Mouse (Mus musculus) kidney, embryonic 16.5 days (tissue): ENCODE results near the gene Uncx. TPM values are rescaled to one million over a fixed set of nuclear protein-coding genes. Genes with fewer than 3 reads are reported as not detected.

Experiments used
- ATAC-seq: fragments of 200-750 bp; cut with Nextera tagmentation; 2 replicates; pipeline ENCODE4 v1.8.0; 2017; ENCODE audit warnings: moderate TSS enrichment; ENCODE audit not compliant: low FRiP score, low TSS enrichment
- H3K27ac ChIP-seq: fragments of 300-500 bp; sonication (generic); 2 replicates; pipeline ENCODE4 v1.5.1; 2014; ENCODE audit warnings: low read length
- H3K27me3 ChIP-seq: fragments of 300-500 bp; sonication (generic); 2 replicates; pipeline ENCODE4 v1.6.1; 2014; ENCODE audit warnings: low read length, control low read depth, mixed read lengths; ENCODE audit not compliant: insufficient read depth
- H3K36me3 ChIP-seq: fragments of 300-500 bp; sonication (generic); 2 replicates; pipeline ENCODE4 v1.6.1; 2014; ENCODE audit warnings: low read length, control low read depth, mixed read lengths; ENCODE audit not compliant: insufficient read depth
- H3K4me1 ChIP-seq: fragments of 300-500 bp; sonication (generic); 2 replicates; pipeline ENCODE4 v1.6.1; 2014; ENCODE audit warnings: low read length, control low read depth, mixed read lengths; ENCODE audit not compliant: insufficient read depth
- H3K4me2 ChIP-seq: fragments of 300-500 bp; sonication (generic); replicated peaks from 2 replicates; pipeline ENCODE4 v1.6.1; 2014; ENCODE audit warnings: low read depth, low read length
- H3K4me3 ChIP-seq: fragments of 300-500 bp; sonication (generic); 2 replicates; pipeline ENCODE4 v1.5.1; 2014; ENCODE audit warnings: mild to moderate bottlenecking, low read length
- H3K9ac ChIP-seq: fragments of 300-500 bp; sonication (generic); replicated peaks from 2 replicates; pipeline ENCODE4 v1.6.1; 2014; ENCODE audit warnings: low read length
- H3K9me3 ChIP-seq: fragments of 300-500 bp; sonication (generic); 2 replicates; pipeline ENCODE4 v1.6.1; 2016; ENCODE audit warnings: low read length, control low read depth
- WGBS: fragments of 180-500 bp; shearing (Covaris S2); extraction: QIAGEN DNeasy Blood & Tissue Kit; methylation state at CpG from one replicate; pipeline ENCODE4 v1.1.7; 2014; 5-methylcytosine and 5-hydroxymethylcytosine counted together
- polyA plus RNA-seq: library from polyadenylated mRNA; unstranded; fragments of >200 nt; fragmentation: Nextera tagmentation; extraction: Ambion mirVana; gene quantifications from 2 replicates; pipeline ENCODE4 v1.2.1, GENCODE M21; 2015

The Uncx gene
- polyA plus RNA-seq, 1 experiment from 2014 or later = 52.8 TPM

GRCm38 (mm10) chr5:139541151-139542042 is 1.9 kb upstream of the Uncx start:
- Histone ChIP-seq H3K4me3 (peak overlapping the region; percentile 38), H3K4me2 (peak overlapping the region; percentile 48), H3K9ac (peak overlapping the region; percentile 65), H3K9me3 (no peaks in the 10 kb centered on the region), H3K27me3 (peaks cover 83% of the 10 kb centered on the region), H3K36me3 (no peaks in the 10 kb centered on the region), H3K27ac (peak overlapping the region; percentile 81), H3K4me1 (peaks cover 20% of the 10 kb centered on the region; the same call in 1 of the 2 replicates)
- ATAC-seq = no peak
- WGBS = 1% methylated on average over 44 of the region's 44 CpGs

DNA sequence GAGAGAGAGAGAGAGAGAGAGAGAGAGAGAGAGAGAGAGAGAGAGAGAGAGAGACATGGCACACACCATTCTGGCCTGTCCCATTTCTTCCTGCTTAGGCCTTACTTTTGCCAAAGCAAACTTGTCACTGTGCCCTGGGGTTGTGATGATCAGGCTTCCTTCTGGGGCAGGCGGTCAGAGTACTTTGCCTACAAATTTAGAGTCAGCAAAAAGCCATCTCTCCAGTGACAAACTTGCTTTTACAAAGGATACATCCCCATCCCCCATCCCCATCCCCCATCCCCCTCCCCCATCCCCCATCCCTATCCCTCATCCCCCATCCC is 1.3 kb upstream of the Uncx start:
- Histone ChIP-seq H3K4me1 (peaks cover 14% of the 10 kb centered on the region; the same call in 1 of the 2 replicates), H3K9ac (no peak overlapping the region), H3K36me3 (no peaks in the 10 kb centered on the region), H3K27me3 (peaks cover 83% of the 10 kb centered on the region), H3K27ac (no peak overlapping the region), H3K9me3 (no peaks in the 10 kb centered on the region), H3K4me2 (no peak overlapping the region), H3K4me3 (no peak overlapping the region)
- 0% methylated on average over 1 of the region's 1 CpGs for WGBS
- ATAC-seq = no peak

- 5% methylated on average over 5 of the region's 5 CpGs for WGBS
- Histone ChIP-seq H3K4me3 (peak overlapping the region; percentile 60; the same call in 1 of the 2 replicates), H3K9me3 (no peaks in the 10 kb centered on the region), H3K4me2 (peak overlapping the region; percentile 58), H3K9ac (no peak overlapping the region), H3K36me3 (no peaks in the 10 kb centered on the region), H3K27ac (no peak overlapping the region), H3K27me3 (peaks cover 83% of the 10 kb centered on the region), H3K4me1 (peaks cover 9% of the 10 kb centered on the region; the same call in 1 of the 2 replicates)
- no peak for ATAC-seq
Observed at GRCm38 (mm10) chr5:139542556-139542955, 738 bp upstream of the Uncx start.

DNA sequence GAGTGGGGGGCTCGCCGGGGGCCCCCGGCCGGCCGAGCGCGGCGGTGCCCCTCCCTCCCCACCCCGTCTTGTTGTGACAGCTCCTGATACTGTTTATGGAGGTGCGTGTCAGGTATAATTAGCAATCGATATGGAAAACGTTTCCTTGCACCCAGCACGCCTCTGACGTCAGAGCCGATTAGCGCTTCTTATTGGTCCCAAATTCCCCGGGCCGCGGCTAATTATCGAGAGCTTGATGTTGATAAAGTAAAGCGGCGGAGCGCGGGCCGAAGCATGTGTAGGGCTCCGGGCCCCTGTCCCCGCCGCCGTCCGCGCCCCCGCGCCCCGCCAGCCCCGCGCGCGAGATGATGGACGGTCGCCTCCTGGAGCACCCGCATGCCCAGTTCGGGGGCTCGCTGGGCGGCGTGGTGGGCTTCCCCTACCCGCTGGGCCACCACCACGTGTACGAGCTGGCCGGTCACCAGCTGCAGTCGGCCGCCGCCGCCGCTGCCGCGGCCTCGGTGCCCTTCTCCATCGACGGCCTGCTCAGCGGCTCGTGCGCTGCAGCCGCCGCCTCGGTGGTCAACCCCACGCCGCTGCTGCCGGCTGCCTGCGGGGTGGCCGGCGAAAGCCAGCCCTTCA is 466 bp downstream of the Uncx start:
- ATAC-seq = peak; percentile 25
- peak overlapping the region; percentile 60 for H3K4me3 ChIP-seq
- peaks cover 3% of the 10 kb centered on the region; the same call in 1 of the 2 replicates for H3K4me1 ChIP-seq
- H3K4me2 ChIP-seq = peak overlapping the region; percentile 58
- under 1% methylated on average over 67 of the region's 71 CpGs for WGBS
- peak overlapping the region; percentile 80 for H3K9ac ChIP-seq
- H3K27ac ChIP-seq = peak overlapping the region; percentile 90
- no peaks in the 10 kb centered on the region for H3K9me3 ChIP-seq
- no peaks in the 10 kb centered on the region for H3K36me3 ChIP-seq
- H3K27me3 ChIP-seq = peaks cover 82% of the 10 kb centered on the region

DNA sequence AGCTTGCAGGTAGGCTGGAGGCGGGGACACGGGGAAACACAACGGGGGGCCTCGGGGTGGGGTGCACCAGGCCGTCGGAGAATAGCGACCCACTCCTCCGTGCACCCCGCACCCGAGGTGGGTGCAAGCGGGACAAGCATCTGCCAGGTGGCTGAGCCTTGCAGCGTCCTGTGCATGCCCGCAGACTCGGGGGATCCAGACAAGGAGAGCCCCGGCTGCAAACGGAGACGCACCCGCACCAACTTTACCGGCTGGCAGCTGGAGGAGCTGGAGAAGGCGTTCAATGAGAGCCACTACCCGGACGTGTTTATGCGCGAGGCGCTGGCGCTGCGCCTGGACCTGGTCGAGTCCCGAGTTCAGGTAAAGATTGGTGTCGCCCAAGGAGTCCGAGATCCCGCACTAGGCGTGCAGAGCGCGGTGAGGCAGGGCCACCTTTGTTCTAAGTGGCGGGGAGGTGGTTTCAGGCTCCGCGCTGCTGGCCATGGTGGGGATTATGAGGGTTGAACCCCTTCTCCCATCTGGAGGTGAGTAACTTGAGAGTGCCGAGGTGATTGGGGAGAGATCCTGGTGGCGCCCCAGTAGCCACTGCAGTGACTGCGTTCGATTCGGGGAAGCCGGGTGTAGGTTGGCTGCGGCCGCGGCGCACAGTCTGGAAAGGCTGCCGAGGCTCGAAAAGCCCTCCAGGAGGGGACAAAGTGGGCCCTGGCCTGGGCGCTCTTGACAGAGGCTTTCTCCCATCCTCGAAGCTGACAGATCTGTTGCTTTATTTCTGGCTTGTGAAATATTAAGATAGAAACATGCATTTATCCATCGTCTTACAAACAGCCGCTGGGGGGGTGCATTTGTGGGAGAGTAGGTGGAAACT is 1.2 kb downstream of the Uncx start:
- H3K4me2 ChIP-seq = peak overlapping the region; percentile 58
- H3K27ac ChIP-seq = peak overlapping the region; percentile 90
- peaks cover 4% of the 10 kb centered on the region; the same call in 1 of the 2 replicates for H3K4me1 ChIP-seq
- peaks cover 87% of the 10 kb centered on the region for H3K27me3 ChIP-seq
- under 1% methylated on average over 54 of the region's 54 CpGs for WGBS
- H3K9me3 ChIP-seq = no peaks in the 10 kb centered on the region
- H3K36me3 ChIP-seq = no peaks in the 10 kb centered on the region
- no peak for ATAC-seq
- peak overlapping the region; percentile 60 for H3K4me3 ChIP-seq
- peak overlapping the region; percentile 80 for H3K9ac ChIP-seq

DNA sequence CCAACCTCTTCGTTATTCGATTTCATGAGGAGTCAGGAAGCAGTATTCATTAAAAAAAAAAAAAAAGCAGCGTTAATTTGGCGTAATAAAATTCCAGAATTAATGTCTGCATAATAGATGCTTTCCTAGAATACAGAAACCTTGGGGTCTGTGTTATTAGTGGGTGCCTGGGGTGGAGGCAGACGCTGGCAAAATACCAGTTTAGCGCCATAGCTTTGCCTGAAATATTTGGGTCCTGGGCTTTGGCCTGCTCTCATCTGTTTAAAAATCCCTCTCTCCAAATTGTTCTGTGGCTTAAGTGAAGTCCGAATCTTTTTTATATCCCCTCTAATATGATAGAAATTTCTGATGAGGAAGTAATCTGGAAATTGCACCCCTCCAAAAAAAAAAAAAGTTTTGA is 1.9 kb downstream of the Uncx start:
- H3K4me2 ChIP-seq = peak overlapping the region; percentile 58
- H3K4me1 ChIP-seq = peaks cover 8% of the 10 kb centered on the region; the same call in 1 of the 2 replicates
- 7% methylated on average over 7 of the region's 7 CpGs for WGBS
- peak overlapping the region; percentile 90; the same call in 1 of the 2 replicates for H3K27ac ChIP-seq
- no peak for ATAC-seq
- H3K36me3 ChIP-seq = no peaks in the 10 kb centered on the region
- peaks cover 90% of the 10 kb centered on the region for H3K27me3 ChIP-seq
- H3K9me3 ChIP-seq = no peaks in the 10 kb centered on the region
- peak overlapping the region; percentile 60 for H3K4me3 ChIP-seq
- peak overlapping the region; percentile 80 for H3K9ac ChIP-seq

DNA sequence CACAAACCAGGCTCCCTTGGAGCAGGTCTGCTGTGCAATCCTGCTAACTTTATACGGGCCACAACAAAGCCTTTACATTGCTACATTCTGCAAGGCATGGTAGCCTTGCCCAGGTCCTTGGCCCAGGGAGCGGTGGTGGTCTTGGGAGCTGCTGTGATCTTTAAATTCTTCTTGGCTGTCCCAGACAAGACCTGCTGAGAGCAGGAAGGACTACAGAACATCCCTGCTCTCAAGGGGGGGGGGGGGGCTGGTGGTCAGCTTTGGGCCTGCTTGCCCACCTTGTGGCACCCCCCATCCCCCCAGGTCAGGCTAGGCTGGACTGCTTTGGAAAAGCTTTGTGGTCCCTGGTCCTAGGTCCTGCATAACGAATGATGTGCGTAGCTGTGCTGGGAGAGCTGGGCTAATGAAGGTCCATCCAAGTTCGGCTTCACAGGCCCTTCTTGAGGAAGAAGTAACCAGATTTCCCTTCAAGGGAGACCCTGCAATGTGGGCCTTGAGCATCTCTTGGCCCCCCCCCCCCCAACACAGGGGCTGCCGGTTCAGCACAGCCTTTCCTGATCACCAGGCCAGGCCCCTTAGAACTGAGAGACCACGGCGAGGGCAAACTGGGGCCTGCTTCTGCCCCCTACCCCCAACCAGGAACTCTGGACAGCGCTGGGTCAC is 2.5 kb downstream of the Uncx start:
- Histone ChIP-seq H3K27ac (peak overlapping the region; percentile 84), H3K9ac (peak overlapping the region; percentile 80), H3K27me3 (peaks cover 89% of the 10 kb centered on the region), H3K4me3 (peak overlapping the region; percentile 60), H3K4me1 (peaks cover 7% of the 10 kb centered on the region; the same call in 1 of the 2 replicates), H3K9me3 (no peaks in the 10 kb centered on the region), H3K36me3 (no peaks in the 10 kb centered on the region), H3K4me2 (peak overlapping the region; percentile 58)
- 4% methylated on average over 9 of the region's 9 CpGs for WGBS
- ATAC-seq = no peak

DNA sequence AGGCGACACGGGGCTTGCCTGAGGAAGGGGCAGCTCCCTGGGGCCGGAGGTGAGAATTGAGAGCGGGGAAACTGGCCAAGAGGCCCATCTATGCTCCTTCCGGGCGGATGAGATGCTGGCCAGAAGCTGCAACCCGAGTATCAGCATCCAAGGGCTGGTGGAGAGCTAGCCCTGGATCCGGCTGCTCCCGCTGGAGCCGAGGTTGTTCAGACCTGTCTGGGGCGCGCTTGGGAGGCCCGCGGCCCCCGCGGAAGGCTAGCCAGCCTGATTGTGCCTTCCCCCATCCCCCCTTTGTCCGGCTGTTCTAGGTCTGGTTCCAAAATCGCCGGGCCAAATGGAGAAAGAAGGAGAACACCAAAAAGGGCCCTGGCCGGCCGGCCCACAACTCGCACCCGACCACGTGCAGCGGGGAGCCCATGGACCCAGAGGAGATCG is 3.1 kb downstream of the Uncx start:
- ATAC-seq = no peak
- Histone ChIP-seq H3K36me3 (no peaks in the 10 kb centered on the region), H3K27ac (peak overlapping the region; percentile 84), H3K9ac (peak overlapping the region; percentile 80), H3K4me3 (peak overlapping the region; percentile 60), H3K4me2 (peak overlapping the region; percentile 58), H3K4me1 (peaks cover 9% of the 10 kb centered on the region; the same call in 1 of the 2 replicates), H3K27me3 (peaks cover 89% of the 10 kb centered on the region), H3K9me3 (no peaks in the 10 kb centered on the region)
- WGBS = under 1% methylated on average over 26 of the region's 26 CpGs
